Mouse (Mus musculus) megakaryocyte, embryonic 14.5 days (primary cell): ENCODE results near the gene Carf. TPM values are rescaled to one million over a fixed set of nuclear protein-coding genes. Genes with fewer than 3 reads are reported as not detected.
"Not testable (repeated sequence)": the region's sequence is repeated elsewhere in the genome, so short reads cannot be mapped to it uniquely, and the experiment has no call there.

ENCODE experiments used
- H3K27me3 ChIP-seq: replicated peaks from 2 replicates; pipeline ENCODE3; 2012; ENCODE audit warnings: inconsistent platforms
- H3K36me3 ChIP-seq: replicated peaks from 2 replicates; pipeline ENCODE3; 2012; ENCODE audit warnings: low read length, inconsistent platforms, mixed read lengths
- H3K4me1 ChIP-seq: 2 replicates; pipeline ENCODE4 v1.6.1; 2012; ENCODE audit warnings: inconsistent platforms
- H3K4me3 ChIP-seq: replicated peaks from 2 replicates; pipeline ENCODE3; 2012; ENCODE audit warnings: moderate library complexity, mild to moderate bottlenecking, inconsistent platforms
- H3K9me3 ChIP-seq: 2 replicates; pipeline ENCODE4 v1.6.1; 2012; ENCODE audit warnings: inconsistent platforms
- FLI1 ChIP-seq: IDR thresholded peaks from 2 replicates; pipeline ENCODE4 v1.6.1; 2012; ENCODE audit warnings: low read length, inconsistent platforms, mixed read lengths
- GATA1 ChIP-seq: IDR thresholded peaks from 3 replicates; pipeline ENCODE4 v1.6.1; 2012; ENCODE audit warnings: mixed read lengths, low read length, inconsistent platforms, borderline replicate concordance
- polyA plus RNA-seq: library from polyadenylated mRNA; stranded (reverse); fragments of >175 nt; gene quantifications from 2 replicates; pipeline ENCODE4 v1.2.3, GENCODE M21; 2012; ENCODE audit warnings: low replicate concordance; ENCODE audit not compliant: insufficient read depth

The Carf gene
- polyA plus RNA-seq, 1 experiment = not detected

- Histone ChIP-seq H3K27me3 (no peaks in the 10 kb centered on the region), H3K9me3 (no peaks in the 10 kb centered on the region), H3K4me1 (no peaks in the 10 kb centered on the region; the same call in 1 of the 2 replicates), H3K4me3 (no peak overlapping the region), H3K36me3 (peaks cover 38% of the 10 kb centered on the region)
- TF ChIP-seq FLI1 = no peak
- TF ChIP-seq GATA1 = no peak
These were observed 6.5 kb downstream of the Carf start for GRCm38 (mm10) chr1:60104582-60104981.

DNA sequence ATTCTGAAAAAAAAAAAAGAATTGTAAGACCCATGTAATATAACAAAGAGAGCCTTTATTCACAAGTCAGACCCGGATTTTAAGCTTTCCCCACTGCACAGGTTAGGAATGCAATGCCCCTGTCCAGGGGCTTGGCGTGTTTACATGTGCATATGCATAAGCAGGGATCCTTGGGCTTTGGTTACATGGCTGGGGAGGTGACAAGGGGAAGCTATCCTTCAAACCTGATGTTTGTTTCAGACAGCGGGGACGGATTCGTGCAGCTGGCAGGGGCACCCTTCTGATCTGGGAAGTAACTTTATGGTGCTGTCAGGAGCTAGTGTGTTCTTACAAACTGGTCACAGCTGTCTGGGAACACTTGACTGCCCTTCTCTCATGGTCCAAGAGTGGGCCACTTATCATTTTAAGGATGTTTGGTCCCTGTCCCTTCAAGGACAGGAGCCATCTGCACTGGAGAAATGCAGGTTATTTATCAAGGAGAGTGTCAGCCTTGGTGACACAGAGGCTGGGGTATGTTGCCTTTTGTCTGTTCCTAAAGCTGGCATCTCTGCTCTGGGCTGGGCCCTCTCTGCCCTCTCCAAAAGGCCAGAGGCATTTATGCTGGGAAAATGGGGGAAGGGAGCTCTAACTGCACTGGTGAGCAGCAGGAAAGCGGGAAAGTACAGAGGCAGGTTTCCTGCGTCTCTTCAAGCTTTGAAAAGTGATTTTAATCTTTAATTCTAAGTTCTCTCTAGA, 19.8 kb downstream of the Carf start:
- Histone ChIP-seq H3K27me3 (no peaks in the 10 kb centered on the region), H3K4me1 (no peaks in the 10 kb centered on the region), H3K4me3 (no peak overlapping the region), H3K36me3 (peaks cover 29% of the 10 kb centered on the region), H3K9me3 (no peaks in the 10 kb centered on the region)
- no peak for TF ChIP-seq FLI1
- no peak for TF ChIP-seq GATA1

- H3K36me3 ChIP-seq = peaks cover 31% of the 10 kb centered on the region
- no peaks in the 10 kb centered on the region for H3K4me1 ChIP-seq
- H3K4me3 ChIP-seq = no peak overlapping the region
- no peaks in the 10 kb centered on the region for H3K9me3 ChIP-seq
- H3K27me3 ChIP-seq = no peaks in the 10 kb centered on the region
- no peak for TF ChIP-seq GATA1
- no peak for TF ChIP-seq FLI1
These were observed 39.3 kb downstream of the Carf start for GRCm38 (mm10) chr1:60137346-60137745.

DNA sequence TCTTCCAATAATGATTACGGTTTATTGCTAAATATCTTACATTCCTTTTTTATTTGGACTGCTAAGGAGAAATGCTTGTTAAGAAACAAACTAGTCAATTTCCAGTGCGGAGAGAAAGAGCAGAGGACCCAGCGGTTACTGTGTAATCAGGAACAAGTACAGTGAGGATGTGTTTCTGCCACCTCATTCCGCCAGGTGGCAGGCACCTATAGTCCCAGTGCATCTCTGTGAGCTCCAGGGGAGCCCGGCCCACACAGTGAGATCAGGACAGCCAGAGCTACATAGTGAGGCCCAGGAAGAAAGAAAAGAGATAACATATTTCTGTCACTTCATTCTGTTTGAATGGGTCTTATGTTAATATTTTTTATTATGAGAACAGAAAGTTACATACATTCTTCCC, 54.7 kb downstream of the Carf start:
- peaks cover 7% of the 10 kb centered on the region for H3K27me3 ChIP-seq
- H3K36me3 ChIP-seq = peaks cover 17% of the 10 kb centered on the region
- no peak overlapping the region for H3K4me3 ChIP-seq
- TF ChIP-seq FLI1 (no peak), GATA1 (no peak)
- H3K4me1 ChIP-seq = peaks cover 7% of the 10 kb centered on the region
- no peaks in the 10 kb centered on the region for H3K9me3 ChIP-seq

DNA sequence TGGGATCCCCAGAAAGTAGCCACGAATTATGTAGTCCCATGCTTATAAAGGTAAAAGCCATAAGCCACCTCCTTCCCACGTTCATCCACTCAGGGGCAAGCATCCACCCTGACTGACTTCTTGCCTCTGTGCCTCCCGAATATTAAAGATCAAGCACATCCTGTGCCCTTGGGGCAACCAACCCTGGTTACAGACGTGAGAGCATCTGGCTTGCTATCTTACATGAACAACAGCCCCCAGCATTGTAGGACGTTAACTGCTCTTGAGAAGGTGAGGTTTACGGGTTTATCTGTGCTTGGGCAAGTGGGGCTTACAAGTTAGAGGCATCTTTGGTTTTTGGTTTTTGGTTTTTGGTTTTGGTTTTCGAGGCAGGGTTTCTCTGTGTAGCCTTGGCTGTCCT, 58.6 kb downstream of the Carf start:
- H3K4me3 ChIP-seq = no peak overlapping the region
- TF ChIP-seq FLI1 (no peak), GATA1 (no peak)
- peaks cover 19% of the 10 kb centered on the region for H3K4me1 ChIP-seq

DNA sequence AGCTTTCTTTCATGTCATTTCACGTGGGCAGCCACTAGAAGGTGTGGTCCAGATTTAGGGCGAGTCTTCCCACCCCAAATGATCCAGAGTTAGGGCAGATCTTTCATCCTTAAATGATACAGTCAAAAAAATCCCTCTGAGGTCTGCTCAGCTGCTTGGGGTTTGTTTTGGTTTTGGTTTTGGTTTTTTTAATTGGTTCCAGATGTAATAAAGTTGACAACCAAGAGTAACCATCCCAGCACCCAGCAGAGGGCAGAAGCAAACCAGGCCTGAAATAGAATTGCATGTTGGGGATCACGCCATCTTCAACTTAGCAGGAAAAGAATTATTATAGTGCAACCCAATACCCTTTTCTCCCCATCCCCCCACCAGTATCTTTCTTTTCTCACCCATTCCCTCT, 60.4 kb downstream of the Carf start:
- no peaks in the 10 kb centered on the region for H3K9me3 ChIP-seq
- H3K4me1 ChIP-seq = peaks cover 15% of the 10 kb centered on the region
- H3K4me3 ChIP-seq = no peak overlapping the region
- H3K27me3 ChIP-seq = peaks cover 32% of the 10 kb centered on the region
- H3K36me3 ChIP-seq = peaks cover 2% of the 10 kb centered on the region
- no peak for TF ChIP-seq FLI1
- TF ChIP-seq GATA1 = no peak

More for the DNA sequence above, 58.6 kb downstream of the Carf start:
- peaks cover 2% of the 10 kb centered on the region for H3K36me3 ChIP-seq
- no peaks in the 10 kb centered on the region for H3K9me3 ChIP-seq
- H3K27me3 ChIP-seq = peaks cover 22% of the 10 kb centered on the region

GRCm38 (mm10) chr1:60163676-60164075, 65.6 kb downstream of the Carf start:
- H3K9me3 ChIP-seq = peaks cover 8% of the 10 kb centered on the region
- H3K27me3 ChIP-seq = peaks cover 38% of the 10 kb centered on the region
- H3K4me1 ChIP-seq = peaks cover 6% of the 10 kb centered on the region
- H3K4me3 ChIP-seq = no peak overlapping the region
- no peaks in the 10 kb centered on the region for H3K36me3 ChIP-seq
- TF ChIP-seq GATA1 (no peak), FLI1 (no peak)

- Histone ChIP-seq H3K4me3 (no peak overlapping the region), H3K27me3 (peaks cover 4% of the 10 kb centered on the region), H3K4me1 (no peaks in the 10 kb centered on the region), H3K36me3 (no peaks in the 10 kb centered on the region), H3K9me3 (peaks cover 1% of the 10 kb centered on the region)
- no peak for TF ChIP-seq FLI1
- TF ChIP-seq GATA1 = no peak
These were observed 71.6 kb downstream of the Carf start for GRCm38 (mm10) chr1:60169626-60170025.

GRCm38 (mm10) chr1:60170251-60170650, 72.2 kb downstream of the Carf start:
- Histone ChIP-seq H3K9me3 (no peaks in the 10 kb centered on the region), H3K4me1 (no peaks in the 10 kb centered on the region), H3K36me3 (no peaks in the 10 kb centered on the region), H3K27me3 (no peaks in the 10 kb centered on the region), H3K4me3 (no peak overlapping the region)
- TF ChIP-seq GATA1 (no peak), FLI1 (no peak)

- H3K4me1 ChIP-seq = no peaks in the 10 kb centered on the region
- no peaks in the 10 kb centered on the region for H3K36me3 ChIP-seq
- no peak overlapping the region for H3K4me3 ChIP-seq
- no peaks in the 10 kb centered on the region for H3K9me3 ChIP-seq
- no peaks in the 10 kb centered on the region for H3K27me3 ChIP-seq
- no peak for TF ChIP-seq FLI1
- no peak for TF ChIP-seq GATA1
These were observed 75.1 kb downstream of the Carf start for GRCm38 (mm10) chr1:60173119-60173518.

DNA sequence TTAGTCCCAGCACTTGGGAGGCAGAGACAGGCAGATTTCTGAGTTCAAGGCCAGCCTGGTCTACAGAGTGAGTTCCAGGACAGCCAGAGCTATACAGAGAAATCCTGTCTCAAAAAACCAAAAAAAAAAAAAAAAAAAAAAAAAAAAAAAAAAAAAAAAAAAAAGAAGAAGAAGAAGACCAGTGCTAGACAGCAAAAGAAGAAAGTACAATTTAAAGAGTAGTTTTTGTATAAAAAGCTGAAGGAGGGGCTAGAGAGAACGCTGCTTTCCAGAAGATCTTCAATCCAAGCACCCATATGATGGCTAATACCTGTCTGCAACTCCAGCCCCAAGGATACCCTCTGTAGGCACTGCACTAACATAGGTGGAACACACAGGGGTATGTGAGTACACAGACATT, 79.8 kb downstream of the Carf start:
- H3K36me3 ChIP-seq, H3K9me3 ChIP-seq, H3K4me3 ChIP-seq, H3K27me3 ChIP-seq: not testable (repeated sequence)
- H3K4me1 ChIP-seq = peaks cover 11% of the 10 kb centered on the region
